Mouse (Mus musculus) intestine, postnatal 0 days (tissue): ENCODE results near the gene Hpcal4. TPM values are rescaled to one million over a fixed set of nuclear protein-coding genes. Genes with fewer than 3 reads are reported as not detected.

Experiments used
- ATAC-seq: fragments of 200-750 bp; cut with Nextera tagmentation; 2 replicates; pipeline ENCODE4 v1.8.0; 2017; ENCODE audit warnings: mild to moderate bottlenecking, moderate TSS enrichment, moderate library complexity
- H3K27ac ChIP-seq: fragments of 300-500 bp; sonication (generic); 2 replicates; pipeline ENCODE4 v1.5.1; 2014; ENCODE audit warnings: mild to moderate bottlenecking, low read depth, low read length, moderate library complexity
- H3K27me3 ChIP-seq: fragments of 300-500 bp; sonication (generic); replicated peaks from 2 replicates; pipeline ENCODE4 v1.6.1; 2014; ENCODE audit warnings: low read length, mixed read lengths; ENCODE audit not compliant: control insufficient read depth, insufficient read depth
- H3K36me3 ChIP-seq: fragments of 300-500 bp; sonication (generic); 2 replicates; pipeline ENCODE4 v1.6.1; 2014; ENCODE audit warnings: mild to moderate bottlenecking, moderate library complexity; ENCODE audit not compliant: control insufficient read depth, insufficient read depth
- H3K4me1 ChIP-seq: fragments of 300-500 bp; sonication (generic); replicated peaks from 2 replicates; pipeline ENCODE4 v1.6.1; 2014; ENCODE audit warnings: antibody characterized with exemption, low read length, mixed read lengths; ENCODE audit not compliant: control insufficient read depth, insufficient read depth
- H3K4me2 ChIP-seq: fragments of 300-500 bp; sonication (generic); replicated peaks from 2 replicates; pipeline ENCODE4 v1.6.1; 2014; ENCODE audit warnings: low read depth, mild to moderate bottlenecking, moderate library complexity
- H3K4me3 ChIP-seq: fragments of 300-500 bp; sonication (generic); 2 replicates; pipeline ENCODE4 v1.5.1; 2014; ENCODE audit warnings: low read depth, low read length
- H3K9ac ChIP-seq: fragments of 300-500 bp; sonication (generic); 2 replicates; pipeline ENCODE4 v1.6.1; 2014; ENCODE audit warnings: mild to moderate bottlenecking, low read depth, low read length
- H3K9me3 ChIP-seq: fragments of 300-500 bp; sonication (generic); 2 replicates; pipeline ENCODE4 v1.6.1; 2016; ENCODE audit warnings: mixed run types; ENCODE audit not compliant: control insufficient read depth
- CTCF ChIP-seq: sonication (generic); IDR thresholded peaks from 2 replicates; pipeline ENCODE4 v1.5.1; 2016; ENCODE audit warnings: low read depth, mild to moderate bottlenecking, control low read depth, antibody characterized with exemption, moderate library complexity
- WGBS: fragments of 180-500 bp; shearing (Covaris S2); extraction: QIAGEN DNeasy Blood & Tissue Kit; methylation state at CpG from one replicate; pipeline ENCODE4 v1.1.7; 2014; 5-methylcytosine and 5-hydroxymethylcytosine counted together
- polyA plus RNA-seq: library from polyadenylated mRNA; unstranded; fragments of >200 nt; fragmentation: Nextera tagmentation; extraction: Ambion mirVana; gene quantifications from 2 replicates; pipeline ENCODE4 v1.2.1, GENCODE M21; 2015

Gene Hpcal4
- 5.0 and 7.2 TPM in 2 replicates for polyA plus RNA-seq

- Histone ChIP-seq H3K36me3 (no peaks in the 10 kb centered on the region), H3K9ac (peak within 1 kb of the TSS; percentile 26), H3K4me3 (peak within 1 kb of the TSS; percentile 39), H3K4me1 (peaks cover 7% of the 10 kb centered on the region; the same call in 1 of the 2 replicates), H3K4me2 (peak within 1 kb of the TSS; percentile 72), H3K9me3 (no peaks in the 10 kb centered on the region), H3K27me3 (peaks cover 57% of the 10 kb centered on the region), H3K27ac (no peak within 1 kb of the TSS)
- ATAC-seq, result peak; percentile 22; the same call in 1 of the 2 replicates
- WGBS, result under 1% methylated on average over 44 of the region's 44 CpGs
- no peak for TF ChIP-seq CTCF
Measured at GRCm38 (mm10) chr4:123182328-123183238, at the start of gene Hpcal4. Hpcal4 (plus strand) TSS chr4:123183227.

DNA sequence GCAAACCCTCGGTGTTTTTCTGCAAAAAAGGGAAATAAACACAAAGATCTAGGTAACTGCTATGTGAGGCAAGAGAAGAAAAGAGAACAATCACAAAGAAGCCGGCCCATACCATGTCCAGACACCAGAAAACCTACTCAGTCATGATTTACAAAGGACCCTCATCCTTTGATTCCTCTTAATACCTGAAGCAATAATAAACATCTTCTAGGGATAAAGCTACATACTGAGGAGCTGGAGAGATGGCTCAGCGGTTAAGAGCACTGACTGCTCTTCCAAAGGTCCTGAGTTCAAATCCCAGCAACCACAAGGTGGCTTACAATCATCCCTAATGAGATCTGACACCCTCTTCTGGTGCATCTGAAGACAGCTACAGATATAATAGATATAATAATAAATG is 45.5 kb upstream of the Hpcal4 start:
- H3K9me3 ChIP-seq, result no peaks in the 10 kb centered on the region
- H3K4me3 ChIP-seq, result no peak overlapping the region

GRCm38 (mm10) chr4:123139513-123140154 is 43.4 kb upstream of the Hpcal4 start, which contains the start of gene Ppie:
Ppie (minus strand) TSS chr4:123139951.
- Histone ChIP-seq H3K9ac (peak within 1 kb of the TSS; percentile 55), H3K4me1 (peaks cover 9% of the 10 kb centered on the region; the same call in 1 of the 2 replicates), H3K36me3 (peaks cover 16% of the 10 kb centered on the region), H3K4me3 (peak within 1 kb of the TSS; percentile 76), H3K27me3 (no peaks in the 10 kb centered on the region), H3K27ac (peak within 1 kb of the TSS; percentile 79), H3K9me3 (no peaks in the 10 kb centered on the region), H3K4me2 (peak within 1 kb of the TSS; percentile 90)
- peak; percentile 97 for ATAC-seq
- WGBS, result under 1% methylated on average over 34 of the region's 34 CpGs
- peak; percentile 53 for TF ChIP-seq CTCF

More for the DNA sequence above, 45.5 kb upstream of the Hpcal4 start:
- Histone ChIP-seq H3K27ac (no peak overlapping the region), H3K27me3 (no peaks in the 10 kb centered on the region), H3K4me1 (peaks cover 9% of the 10 kb centered on the region; the same call in 1 of the 2 replicates), H3K9ac (no peak overlapping the region), H3K36me3 (peaks cover 32% of the 10 kb centered on the region), H3K4me2 (no peak overlapping the region)
- no peak for TF ChIP-seq CTCF
- WGBS, result 81% methylated on average over 3 of the region's 3 CpGs
- no peak for ATAC-seq

DNA sequence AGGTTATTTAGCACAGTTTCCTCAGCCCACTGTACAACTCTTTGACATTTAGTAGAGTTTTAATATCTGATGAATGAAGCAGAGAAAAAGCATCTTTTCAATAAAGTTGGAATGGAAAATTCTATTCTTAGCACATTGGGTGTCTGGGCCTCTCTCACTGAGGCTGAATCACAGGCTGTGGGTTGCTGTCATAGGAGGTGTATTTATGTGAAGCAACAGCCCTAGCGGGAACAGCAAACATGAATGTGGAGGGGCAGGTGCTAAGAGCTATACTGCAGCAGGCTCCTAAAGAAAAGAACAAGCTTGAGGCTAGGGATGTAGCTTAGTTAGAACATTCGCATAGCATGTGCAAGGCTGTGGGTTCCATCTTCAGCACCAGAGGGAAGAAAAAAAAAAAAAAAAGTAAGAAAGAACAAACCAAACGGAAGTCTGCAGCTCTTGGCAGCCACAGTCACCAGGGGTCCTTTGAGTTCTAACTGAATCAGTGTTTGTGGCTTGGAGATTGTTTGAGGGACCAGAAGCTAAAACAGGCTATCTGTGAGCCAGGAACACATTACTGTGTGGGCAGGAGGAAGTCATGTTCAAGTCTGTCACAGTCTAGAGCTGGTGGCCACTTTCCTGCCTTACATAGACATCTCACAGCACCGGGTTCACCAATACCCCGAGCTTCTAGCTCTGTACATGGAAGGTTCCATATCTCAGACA is 35.4 kb upstream of the Hpcal4 start:
- no peaks in the 10 kb centered on the region for H3K9me3 ChIP-seq
- no peak overlapping the region for H3K4me2 ChIP-seq
- 66% methylated on average over 5 of the region's 5 CpGs for WGBS
- no peak for ATAC-seq
- TF ChIP-seq CTCF, result no peak
- no peaks in the 10 kb centered on the region for H3K27me3 ChIP-seq
- no peak overlapping the region for H3K27ac ChIP-seq
- no peak overlapping the region for H3K4me3 ChIP-seq
- no peak overlapping the region for H3K9ac ChIP-seq
- no peaks in the 10 kb centered on the region for H3K4me1 ChIP-seq
- H3K36me3 ChIP-seq, result no peaks in the 10 kb centered on the region

DNA sequence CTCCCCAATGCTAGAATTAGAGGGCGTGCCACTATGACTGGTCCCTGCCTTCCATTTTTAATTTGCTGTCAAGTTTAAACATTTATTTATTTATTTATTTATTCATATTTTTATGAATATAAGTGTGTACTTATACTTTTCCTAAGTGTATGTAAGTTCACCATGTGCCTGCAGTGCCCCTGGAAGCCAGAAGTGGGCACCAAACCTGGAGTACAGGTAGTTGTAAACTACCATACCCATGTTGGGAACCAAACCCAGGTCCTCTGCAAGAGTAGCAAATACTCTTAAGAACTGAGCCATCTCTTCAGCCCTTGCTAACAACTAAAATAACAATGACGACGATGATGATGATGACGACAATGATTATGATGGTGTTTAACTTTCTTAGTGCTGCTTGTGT is 31.0 kb upstream of the Hpcal4 start:
- 80% methylated on average over 4 of the region's 4 CpGs for WGBS
- peak; percentile 23; the same call in 1 of the 2 replicates for TF ChIP-seq CTCF
- no peak overlapping the region for H3K4me3 ChIP-seq
- no peak overlapping the region for H3K27ac ChIP-seq
- no peaks in the 10 kb centered on the region for H3K4me1 ChIP-seq
- H3K27me3 ChIP-seq, result no peaks in the 10 kb centered on the region
- H3K36me3 ChIP-seq, result no peaks in the 10 kb centered on the region
- H3K9ac ChIP-seq, result no peak overlapping the region
- H3K4me2 ChIP-seq, result no peak overlapping the region
- no peaks in the 10 kb centered on the region for H3K9me3 ChIP-seq
- ATAC-seq, result no peak
